Comparison of ENCODE assay signal across 23 mouse cellular contexts in the genomic region with DNA sequence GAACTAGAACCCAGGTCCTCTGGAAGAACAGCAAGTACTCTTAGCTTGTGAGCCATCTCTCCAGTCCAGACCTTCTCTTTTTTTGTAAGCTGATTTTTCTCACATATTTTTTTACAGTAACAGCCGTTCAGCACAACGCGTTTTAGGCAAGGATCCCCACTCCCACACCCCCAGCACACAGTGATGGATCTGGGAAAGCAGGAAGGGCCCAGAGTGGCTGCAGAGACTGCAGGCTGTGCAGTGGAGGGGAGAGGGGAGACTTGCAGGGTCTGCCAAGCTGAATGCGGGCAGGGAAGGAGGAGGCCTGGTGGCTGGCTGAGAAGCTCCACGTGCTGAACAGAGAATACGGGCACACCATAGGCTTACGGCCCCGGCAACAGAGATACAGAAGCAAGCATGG.
DNase-seq lines count a peak whose midpoint lies in the region; ATAC-seq lines count a peak whose summit lies in the region.
"Had no signal": no experiment of that assay in that cellular context is flagged by ENCODE, and none has a peak within 500 bp of the region (broad histone marks: within the 10 kb centered on the region; RNA-seq: fewer than 3 reads in every experiment).

No protein-coding gene starts in this region.

- intact Hi-C loops in left cerebral cortex, postnatal 25 days (cut with DNase I): no loop called here

- ATAC-seq in erythroid progenitor cell, adult 5-6 weeks (replicated peaks; ENCODE audit: low FRiP score, poor library complexity, severe bottlenecking): no peak
- ATAC-seq: forebrain, embryonic 14.5 days; hindbrain, embryonic 16.5 days; intestine, embryonic 15.5 days; liver, postnatal 0 days; midbrain, embryonic 16.5 days; Patski had no signal

- DNase-seq in layer of hippocampus, adult 11-12 months (ENCODE audit: low spot score): peak; percentile 39
- DNase-seq in layer of hippocampus, postnatal 10 days (ENCODE audit: low spot score in 2 of 2): no peak
- peak; percentile 17 to 41 for DNase-seq in right cerebral cortex, adult 2 months (ENCODE audit: low spot score in 2 of 2)
- DNase-seq in right cerebral cortex, postnatal 4 days: no peak
- DNase-seq in left cerebral cortex, postnatal 25 days (ENCODE audit: low spot score in 2 of 2): peak; percentile 24 to 79
- DNase-seq in telencephalon, adult 2 months (ENCODE audit: low read depth, low spot score): peak; percentile 58
- DNase-seq in cerebellum, postnatal 10 days: no peak
- DNase-seq: B cell, adult 2 months; cerebellum, adult 11-12 months; cerebellum, postnatal 14 days; gastrocnemius, adult 2 months; heart, postnatal 10 days; kidney, adult 9 months; kidney, postnatal 14 days; liver, postnatal 0 days; lung, postnatal 10 days; thymus, postnatal 14 days had no signal

Comparison
In these comparisons a context has a peak if more than half of its experiments do, and no peak if none do; other contexts are left out.
1. DNase-seq: peak in layer of hippocampus, adult 11-12 months (single experiment), right cerebral cortex, adult 2 months (2 of 2), left cerebral cortex, postnatal 25 days (2 of 2) and telencephalon, adult 2 months (single experiment); none in layer of hippocampus, postnatal 10 days (0 of 2), right cerebral cortex, postnatal 4 days (single experiment) and cerebellum, postnatal 10 days (0 of 2).